Mouse (Mus musculus) heart, embryonic 13.5 days (tissue): ENCODE results near the gene 2810408A11Rik. TPM values are rescaled to one million over a fixed set of nuclear protein-coding genes. Genes with fewer than 3 reads are reported as not detected.

Source experiments
- ATAC-seq: fragments of 200-750 bp; cut with Nextera tagmentation; 2 replicates; pipeline ENCODE4 v1.8.0; 2017; ENCODE audit warnings: moderate TSS enrichment; ENCODE audit not compliant: insufficient number of reproducible peaks, low FRiP score, low TSS enrichment; ENCODE audit errors: extremely low read depth
- H3K27ac ChIP-seq: fragments of 300-500 bp; sonication (generic); replicated peaks from 2 replicates; pipeline ENCODE4 v1.5.1; 2015; ENCODE audit warnings: moderate library complexity, mild to moderate bottlenecking, inconsistent platforms
- H3K27me3 ChIP-seq: fragments of 300-500 bp; sonication (generic); replicated peaks from 2 replicates; pipeline ENCODE4 v1.6.1; 2015; ENCODE audit warnings: mild to moderate bottlenecking, inconsistent platforms
- H3K36me3 ChIP-seq: fragments of 300-500 bp; sonication (generic); 2 replicates; pipeline ENCODE4 v1.6.1; 2015; ENCODE audit warnings: mild to moderate bottlenecking, inconsistent platforms
- H3K4me1 ChIP-seq: fragments of 300-500 bp; sonication (generic); 2 replicates; pipeline ENCODE4 v1.6.1; 2015; ENCODE audit warnings: inconsistent platforms
- H3K4me2 ChIP-seq: fragments of 300-500 bp; sonication (generic); 2 replicates; pipeline ENCODE4 v1.6.1; 2015; ENCODE audit warnings: inconsistent platforms, mild to moderate bottlenecking, moderate library complexity
- H3K4me3 ChIP-seq: fragments of 300-500 bp; sonication (generic); 2 replicates; pipeline ENCODE4 v1.5.1; 2015; ENCODE audit warnings: moderate library complexity, mild to moderate bottlenecking, inconsistent platforms
- H3K9ac ChIP-seq: fragments of 300-500 bp; sonication (generic); 2 replicates; pipeline ENCODE4 v1.6.1; 2015; ENCODE audit warnings: inconsistent platforms, mild to moderate bottlenecking, moderate library complexity
- H3K9me3 ChIP-seq: fragments of 300-500 bp; sonication (generic); 2 replicates; pipeline ENCODE4 v1.6.1; 2016; ENCODE audit warnings: inconsistent platforms
- WGBS: fragments of 180-500 bp; shearing (Covaris S2); methylation state at CpG from one replicate; pipeline ENCODE4 v1.1.7; 2015; ENCODE audit warnings: mixed read lengths; 5-methylcytosine and 5-hydroxymethylcytosine counted together
- polyA plus RNA-seq: library from polyadenylated mRNA; unstranded; fragments of >200 nt; fragmentation: Nextera tagmentation; extraction: Ambion mirVana; gene quantifications from 2 replicates; pipeline ENCODE4 v1.2.1, GENCODE M21; 2015

Gene 2810408A11Rik
- 4.0 and 4.1 TPM in 2 replicates for polyA plus RNA-seq

DNA sequence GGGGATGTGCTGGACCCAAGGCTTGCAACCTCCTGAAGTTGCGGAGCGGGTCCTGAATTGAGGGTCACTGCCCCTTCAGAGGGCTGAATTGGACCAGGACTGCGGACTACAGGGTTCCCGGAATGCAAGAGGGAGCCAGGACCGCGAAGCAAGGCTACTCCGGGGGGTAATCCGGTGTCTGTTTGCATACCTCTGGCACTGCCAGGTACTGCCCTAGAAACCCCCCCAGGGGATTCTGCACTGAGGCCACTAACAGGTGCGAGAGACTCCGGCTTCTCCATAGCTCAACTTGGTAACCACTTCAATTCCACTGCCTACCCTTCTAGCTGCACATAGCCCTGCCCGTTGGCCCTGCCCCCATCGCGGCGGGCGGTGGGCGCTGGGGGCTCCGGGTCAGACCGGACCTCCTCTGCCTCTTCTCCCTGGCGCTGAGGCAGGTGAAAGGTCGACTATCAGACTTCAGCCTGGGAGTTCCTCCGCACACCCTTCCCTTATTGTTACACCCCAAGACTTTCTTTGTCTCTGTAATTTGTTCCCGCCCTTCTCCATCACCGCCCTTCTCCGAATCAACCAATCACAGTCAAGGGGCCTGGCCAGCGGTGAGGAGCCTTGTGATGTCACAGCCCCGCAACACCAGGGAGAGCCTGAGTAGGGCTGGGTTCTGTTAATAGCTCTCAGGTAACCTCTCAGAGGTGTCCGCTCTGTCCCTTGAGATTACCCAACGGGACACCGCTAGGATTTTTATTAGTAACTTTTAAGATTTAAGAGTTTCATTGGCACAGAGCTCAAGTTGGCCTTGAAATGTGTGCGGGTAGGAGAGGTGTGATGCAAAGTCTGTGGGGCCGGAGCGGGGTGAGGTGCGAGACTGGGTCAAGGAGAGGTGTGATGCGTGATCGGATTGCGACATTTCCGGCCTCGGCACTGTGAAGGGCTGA, at the start of gene 2810408A11Rik, which contains the start of gene Neurl4:
Gene 2810408A11Rik (minus strand): TSS at position 517 of the 935 bp plus-strand sequence.
Gene Neurl4 (plus strand): TSS at position 602 of the 935 bp plus-strand sequence.
- peak within 1 kb of the TSS; percentile 99 for H3K27ac ChIP-seq
- peak within 1 kb of the TSS; percentile 92 for H3K4me3 ChIP-seq
- WGBS = under 1% methylated on average over 38 of the region's 38 CpGs
- no peaks in the 10 kb centered on the region for H3K27me3 ChIP-seq
- peaks cover 28% of the 10 kb centered on the region for H3K36me3 ChIP-seq
- peak within 1 kb of the TSS; percentile 96 for H3K9ac ChIP-seq
- peak within 1 kb of the TSS; percentile 88 for H3K4me2 ChIP-seq
- peaks cover 41% of the 10 kb centered on the region for H3K4me1 ChIP-seq
- ATAC-seq = peak; percentile 80
- H3K9me3 ChIP-seq = no peaks in the 10 kb centered on the region

DNA sequence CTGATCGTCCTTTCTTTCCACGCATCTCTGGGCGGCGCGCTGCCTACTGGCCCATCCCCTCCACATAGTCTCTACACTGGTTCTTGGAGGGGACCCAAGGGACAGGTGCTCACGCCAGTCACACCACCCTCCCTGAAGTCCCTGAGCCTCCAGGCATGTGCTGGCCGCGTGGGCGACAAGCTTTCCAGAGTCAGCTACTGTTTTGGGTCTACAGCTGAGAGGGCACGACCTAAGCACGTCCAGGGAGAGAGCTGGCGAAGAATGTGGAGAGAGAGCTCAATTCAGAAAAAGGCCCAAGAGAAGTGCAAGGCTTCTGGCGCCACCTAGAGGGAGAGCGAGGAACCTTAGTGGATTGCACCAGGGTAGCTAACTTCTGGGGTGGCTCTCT, 48.0 kb upstream of the 2810408A11Rik start:
- H3K4me2 ChIP-seq = peak overlapping the region; percentile 89
- H3K27me3 ChIP-seq = peaks cover 22% of the 10 kb centered on the region
- no peaks in the 10 kb centered on the region for H3K9me3 ChIP-seq
- peak overlapping the region; percentile 70 for H3K4me3 ChIP-seq
- peak overlapping the region; percentile 95 for H3K27ac ChIP-seq
- peaks cover 41% of the 10 kb centered on the region for H3K4me1 ChIP-seq
- 0% methylated on average over 14 of the region's 14 CpGs for WGBS
- ATAC-seq = peak; percentile 13; the same call in 1 of the 2 replicates
- H3K9ac ChIP-seq = peak overlapping the region; percentile 83
- H3K36me3 ChIP-seq = peaks cover 23% of the 10 kb centered on the region

DNA sequence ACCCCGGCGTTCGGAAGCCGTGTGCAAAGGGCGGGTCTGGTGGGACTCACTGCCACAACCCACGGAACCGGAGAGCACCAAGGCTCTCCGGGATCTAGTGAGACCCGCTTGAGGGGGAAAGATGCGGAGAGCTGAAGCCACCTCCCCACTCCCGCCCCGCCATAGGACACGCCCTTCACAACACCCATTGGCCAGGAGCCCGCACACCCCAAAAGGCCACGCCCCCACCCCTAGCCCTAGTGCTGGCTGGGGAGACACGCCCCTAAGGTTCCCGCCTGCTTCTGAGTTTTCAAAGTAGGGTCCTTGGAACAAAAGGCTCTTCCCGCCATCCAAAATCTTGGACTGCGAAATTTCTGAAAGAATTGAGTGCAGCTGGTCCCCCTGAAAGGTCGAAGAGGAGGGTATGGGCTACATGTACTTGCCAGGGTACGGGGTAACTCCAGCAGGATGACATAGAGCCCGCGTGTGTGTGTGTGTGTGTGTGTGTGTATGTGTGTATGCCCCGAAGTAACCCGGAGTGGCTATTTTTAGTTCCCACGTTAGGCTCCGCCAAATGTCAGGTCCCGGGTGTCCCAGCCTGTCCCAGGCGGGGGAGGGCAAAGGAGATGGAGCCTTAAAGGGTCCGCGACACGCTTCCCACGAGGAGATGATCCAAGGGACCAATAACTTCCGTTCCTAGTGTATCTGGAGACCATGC, 47.4 kb upstream of the 2810408A11Rik start, which contains the start of gene Slc2a4:
Gene Slc2a4 (minus strand): TSS at position 123 of the 697 bp plus-strand sequence.
- Histone ChIP-seq H3K4me1 (peaks cover 36% of the 10 kb centered on the region), H3K36me3 (peaks cover 28% of the 10 kb centered on the region), H3K27ac (peak within 1 kb of the TSS; percentile 95), H3K27me3 (peaks cover 23% of the 10 kb centered on the region), H3K4me2 (peak within 1 kb of the TSS; percentile 89), H3K4me3 (peak within 1 kb of the TSS; percentile 70), H3K9ac (peak within 1 kb of the TSS; percentile 83), H3K9me3 (no peaks in the 10 kb centered on the region)
- ATAC-seq = peak; percentile 91
- WGBS = under 1% methylated on average over 34 of the region's 34 CpGs

DNA sequence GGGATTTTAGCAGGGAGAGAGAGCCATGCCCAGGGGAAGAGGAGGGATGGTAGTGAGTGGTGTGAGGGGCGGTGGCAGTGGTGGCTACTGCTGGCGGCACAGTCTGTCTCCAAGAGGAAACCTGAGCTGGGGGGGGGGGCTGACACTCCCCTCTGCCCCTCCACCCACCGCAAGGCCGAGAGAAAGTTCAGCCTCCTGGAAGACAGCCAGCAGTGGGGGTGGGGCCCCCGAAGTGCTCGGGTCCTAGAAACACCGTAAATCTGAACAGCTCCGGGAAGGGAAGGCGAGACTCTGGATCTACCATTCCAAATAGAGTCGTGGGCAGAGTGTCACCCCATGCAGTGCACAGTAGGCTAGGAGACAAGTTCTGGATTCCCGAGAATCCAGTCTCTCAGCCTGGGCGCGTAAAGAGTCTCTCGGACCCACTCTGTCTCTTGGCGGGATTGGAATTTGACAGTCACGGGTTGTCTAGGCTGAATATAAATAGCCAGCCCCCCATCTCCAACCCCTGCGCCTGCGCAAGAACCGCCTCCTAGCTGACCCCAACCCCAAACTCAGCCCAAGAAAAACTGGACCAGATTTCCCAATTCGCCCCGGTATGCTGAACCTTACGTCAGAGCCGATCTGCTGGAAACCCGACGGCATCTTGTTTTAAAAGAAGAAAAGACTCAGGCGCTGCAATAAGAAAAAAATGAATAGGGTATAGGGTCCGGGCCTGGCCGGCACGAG, 46.7 kb upstream of the 2810408A11Rik start:
- ATAC-seq = peak; percentile 57; the same call in 1 of the 2 replicates
- 2% methylated on average over 29 of the region's 29 CpGs for WGBS
- Histone ChIP-seq H3K27ac (peak overlapping the region; percentile 95), H3K36me3 (peaks cover 35% of the 10 kb centered on the region), H3K9me3 (no peaks in the 10 kb centered on the region), H3K4me1 (peaks cover 31% of the 10 kb centered on the region), H3K27me3 (peaks cover 31% of the 10 kb centered on the region), H3K4me3 (peak overlapping the region; percentile 70), H3K9ac (peak overlapping the region; percentile 83), H3K4me2 (peak overlapping the region; percentile 89)

DNA sequence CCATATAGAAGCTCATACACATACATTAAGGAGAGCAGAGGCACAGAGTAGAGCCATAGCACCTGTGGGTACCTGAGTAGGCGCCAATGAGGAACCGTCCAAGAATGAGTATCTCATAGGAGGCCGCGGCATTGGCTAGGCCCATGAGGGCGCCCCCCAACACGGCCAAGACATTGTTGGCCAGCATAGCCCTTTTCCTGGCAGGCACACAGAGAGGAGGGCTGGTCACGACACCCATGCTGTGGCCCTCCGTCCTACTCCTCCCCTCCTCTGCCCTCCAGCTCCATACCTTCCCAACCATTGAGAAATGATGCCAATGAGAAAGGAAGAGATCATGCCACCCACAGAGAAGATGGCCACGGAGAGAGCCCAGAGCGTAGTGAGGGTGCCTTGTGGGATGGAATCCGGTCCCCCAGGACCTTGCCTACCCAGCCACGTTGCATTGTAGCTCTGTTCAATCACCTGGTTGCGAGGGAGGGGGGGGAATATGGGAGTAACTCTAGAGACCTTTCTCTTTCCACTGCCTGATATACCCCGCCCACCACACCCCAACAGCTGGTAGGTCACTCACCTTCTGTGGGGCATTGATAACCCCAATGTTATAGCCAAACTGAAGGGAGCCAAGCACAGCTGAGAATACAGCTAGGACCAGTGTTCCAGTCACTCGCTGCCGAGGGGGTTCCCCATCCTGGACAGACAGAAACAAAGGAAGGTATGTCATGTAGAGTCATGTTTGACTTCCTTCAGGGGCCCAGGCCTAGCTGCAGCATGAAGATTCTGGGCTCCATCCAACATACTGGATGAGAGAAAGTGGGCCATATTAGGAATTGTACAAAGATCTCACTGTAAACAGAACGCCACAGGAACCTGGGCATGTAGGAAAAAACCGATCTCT, 45.5 kb upstream of the 2810408A11Rik start:
- Histone ChIP-seq H3K4me3 (peak overlapping the region; percentile 70), H3K36me3 (peaks cover 45% of the 10 kb centered on the region), H3K27me3 (peaks cover 24% of the 10 kb centered on the region), H3K9ac (peak overlapping the region; percentile 83), H3K4me1 (peaks cover 31% of the 10 kb centered on the region), H3K4me2 (peak overlapping the region; percentile 89), H3K9me3 (no peaks in the 10 kb centered on the region), H3K27ac (peak overlapping the region; percentile 95)
- no peak for ATAC-seq
- WGBS = 81% methylated on average over 18 of the region's 18 CpGs

DNA sequence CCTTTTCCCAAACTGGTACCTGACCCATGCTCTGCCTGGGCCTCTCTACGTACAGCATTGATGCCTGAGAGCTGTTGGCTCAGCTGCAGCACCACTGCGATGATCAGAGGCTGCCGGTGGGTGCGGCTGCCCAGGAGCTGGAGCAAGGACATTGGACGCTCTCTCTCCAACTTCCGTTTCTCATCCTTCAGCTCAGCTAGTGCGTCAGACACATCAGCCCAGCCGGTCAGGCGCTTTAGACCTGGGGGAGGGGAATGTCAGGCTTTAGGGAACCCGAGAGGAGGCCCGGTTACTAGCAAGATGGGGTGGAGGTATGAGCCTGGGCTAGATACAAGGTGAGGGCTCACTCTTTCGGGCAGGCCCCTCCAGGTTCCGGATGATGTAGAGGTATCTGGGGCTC, 44.4 kb upstream of the 2810408A11Rik start:
- no peak overlapping the region for H3K27ac ChIP-seq
- H3K4me1 ChIP-seq = peaks cover 31% of the 10 kb centered on the region
- H3K4me3 ChIP-seq = no peak overlapping the region
- WGBS = 68% methylated on average over 13 of the region's 13 CpGs
- peak overlapping the region; percentile 89; the same call in 1 of the 2 replicates for H3K4me2 ChIP-seq
- no peak overlapping the region for H3K9ac ChIP-seq
- peaks cover 20% of the 10 kb centered on the region for H3K27me3 ChIP-seq
- H3K36me3 ChIP-seq = peaks cover 45% of the 10 kb centered on the region
- H3K9me3 ChIP-seq = no peaks in the 10 kb centered on the region
- no peak for ATAC-seq

DNA sequence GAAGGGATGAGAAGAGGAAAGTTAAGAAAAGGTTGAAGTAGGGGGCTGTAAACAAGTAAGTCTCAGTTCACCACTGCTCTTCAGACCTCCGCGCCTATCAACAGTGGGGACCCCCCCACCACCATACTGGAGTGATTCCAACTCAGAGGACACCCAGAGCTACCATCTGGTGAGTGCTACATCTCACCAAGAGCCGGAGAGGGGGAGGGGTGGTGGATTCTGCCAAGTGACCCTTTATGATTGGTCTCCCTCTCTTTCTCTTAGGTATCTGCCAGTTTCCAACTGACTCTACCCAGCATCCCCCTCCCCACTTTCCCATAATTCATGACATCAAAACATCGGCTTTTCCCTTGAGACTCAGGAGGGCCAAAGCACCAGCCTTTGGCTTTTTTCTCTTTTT, 40.2 kb upstream of the 2810408A11Rik start:
- no peak for ATAC-seq
- peaks cover 31% of the 10 kb centered on the region for H3K4me1 ChIP-seq
- H3K36me3 ChIP-seq = peaks cover 43% of the 10 kb centered on the region
- H3K27ac ChIP-seq = no peak overlapping the region
- 65% methylated on average over 4 of the region's 4 CpGs for WGBS
- H3K4me3 ChIP-seq = no peak overlapping the region
- no peak overlapping the region for H3K9ac ChIP-seq
- H3K9me3 ChIP-seq = no peaks in the 10 kb centered on the region
- H3K27me3 ChIP-seq = peaks cover 60% of the 10 kb centered on the region
- no peak overlapping the region for H3K4me2 ChIP-seq

DNA sequence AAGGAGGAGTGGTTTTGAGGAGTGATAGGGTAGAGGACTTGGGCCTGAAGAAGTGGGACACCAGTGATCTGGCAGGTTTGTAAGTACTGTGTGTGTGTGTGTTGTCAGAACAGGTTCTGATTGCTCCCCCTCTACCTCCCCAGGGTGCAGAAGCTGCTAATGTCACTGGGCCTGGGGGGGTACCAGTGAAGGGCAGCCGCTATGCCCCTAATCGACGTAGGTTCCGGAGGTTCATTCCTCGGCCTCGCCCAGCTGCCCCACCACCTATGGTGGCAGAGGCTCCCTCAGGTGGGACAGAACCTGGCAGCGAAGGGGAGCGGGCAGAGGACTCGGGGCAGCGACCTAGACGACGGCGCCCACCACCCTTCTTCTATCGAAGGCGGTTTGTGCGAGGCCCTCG, 38.9 kb upstream of the 2810408A11Rik start:
- Histone ChIP-seq H3K4me1 (peaks cover 32% of the 10 kb centered on the region), H3K36me3 (peaks cover 32% of the 10 kb centered on the region)

DNA sequence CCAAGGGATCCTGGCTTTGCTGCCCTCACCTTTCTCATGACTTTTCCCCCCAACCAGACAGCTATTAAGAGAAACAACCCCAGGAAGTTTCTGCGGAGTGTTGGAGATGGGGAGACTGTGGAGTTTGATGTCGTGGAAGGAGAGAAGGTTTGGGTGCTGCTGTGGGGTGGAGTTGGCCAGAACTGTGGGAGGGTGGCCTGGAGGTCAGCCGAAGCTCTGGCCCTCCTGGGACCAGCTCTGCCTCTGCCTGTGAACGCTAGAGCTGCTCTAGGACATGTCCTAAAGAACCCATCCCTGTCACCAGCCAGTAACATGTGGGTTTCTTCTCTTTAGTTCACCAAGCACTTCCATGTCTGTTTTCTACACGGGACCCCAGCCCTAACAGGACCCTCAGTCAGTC, 38.4 kb upstream of the 2810408A11Rik start:
- H3K4me1 ChIP-seq = peaks cover 37% of the 10 kb centered on the region
- no peak overlapping the region; the same call in 1 of the 2 replicates for H3K4me3 ChIP-seq
- H3K36me3 ChIP-seq = peaks cover 26% of the 10 kb centered on the region
- 64% methylated on average over 5 of the region's 5 CpGs for WGBS
- no peak for ATAC-seq
- peaks cover 70% of the 10 kb centered on the region for H3K27me3 ChIP-seq
- no peak overlapping the region for H3K4me2 ChIP-seq
- H3K9me3 ChIP-seq = no peaks in the 10 kb centered on the region
- no peak overlapping the region for H3K27ac ChIP-seq
- peak overlapping the region; percentile 14; the same call in 1 of the 2 replicates for H3K9ac ChIP-seq

More for the DNA sequence above, 38.9 kb upstream of the 2810408A11Rik start:
- H3K4me3 ChIP-seq = no peak overlapping the region
- 88% methylated on average over 17 of the region's 17 CpGs for WGBS
- peaks cover 68% of the 10 kb centered on the region for H3K27me3 ChIP-seq
- H3K9ac ChIP-seq = 0 out of 2 replicates have a peak overlapping the region, but pooled peaks have one; percentile 14
- H3K27ac ChIP-seq = no peak overlapping the region
- H3K4me2 ChIP-seq = no peak overlapping the region
- H3K9me3 ChIP-seq = no peaks in the 10 kb centered on the region
- no peak for ATAC-seq
